Mouse (Mus musculus) cerebellum, adult 8-10 months (tissue): ENCODE data around the gene Spint1.
A peak's percentile ranks its signal among the peaks of the same experiment; 100 is the strongest.

Experiments used
- DNase-seq: peaks from one replicate; pipeline ENCODE4 v3.0.0; 2022

The Spint1 gene

DNA sequence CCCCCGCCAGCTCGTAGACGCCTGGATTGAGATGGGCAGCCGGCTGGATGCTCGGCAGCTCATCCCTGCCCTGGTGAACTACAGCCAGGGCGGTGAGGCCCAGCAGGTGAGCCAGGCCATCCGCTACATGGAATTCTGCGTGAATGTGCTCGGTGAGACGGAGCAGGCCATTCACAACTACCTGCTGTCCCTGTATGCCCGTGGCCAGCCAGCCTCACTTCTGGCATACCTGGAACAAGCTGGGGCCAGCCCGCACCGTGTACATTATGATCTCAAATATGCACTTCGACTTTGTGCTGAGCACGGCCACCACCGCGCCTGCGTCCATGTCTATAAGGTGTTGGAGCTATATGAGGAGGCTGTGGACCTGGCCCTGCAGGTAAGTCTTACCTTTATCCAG, 57.2 kb downstream of the Spint1 start:
- peak; percentile 49 for DNase-seq

DNA sequence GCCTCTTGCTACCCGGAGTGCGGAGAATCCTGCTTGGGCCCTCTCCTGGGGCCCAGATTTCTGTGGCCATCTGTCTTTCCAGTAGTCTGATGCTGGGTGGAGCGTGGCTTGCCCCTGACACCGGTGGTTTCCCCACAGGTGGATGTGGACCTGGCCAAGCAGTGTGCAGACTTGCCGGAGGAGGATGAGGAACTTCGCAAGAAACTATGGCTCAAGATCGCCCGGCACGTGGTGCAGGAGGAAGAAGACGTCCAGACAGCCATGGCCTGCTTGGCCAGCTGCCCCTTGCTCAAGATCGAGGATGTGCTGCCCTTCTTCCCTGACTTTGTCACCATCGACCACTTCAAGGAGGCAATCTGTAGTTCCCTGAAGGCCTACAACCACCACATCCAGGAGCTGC, 59.6 kb downstream of the Spint1 start:
- DNase-seq = no peak

DNA sequence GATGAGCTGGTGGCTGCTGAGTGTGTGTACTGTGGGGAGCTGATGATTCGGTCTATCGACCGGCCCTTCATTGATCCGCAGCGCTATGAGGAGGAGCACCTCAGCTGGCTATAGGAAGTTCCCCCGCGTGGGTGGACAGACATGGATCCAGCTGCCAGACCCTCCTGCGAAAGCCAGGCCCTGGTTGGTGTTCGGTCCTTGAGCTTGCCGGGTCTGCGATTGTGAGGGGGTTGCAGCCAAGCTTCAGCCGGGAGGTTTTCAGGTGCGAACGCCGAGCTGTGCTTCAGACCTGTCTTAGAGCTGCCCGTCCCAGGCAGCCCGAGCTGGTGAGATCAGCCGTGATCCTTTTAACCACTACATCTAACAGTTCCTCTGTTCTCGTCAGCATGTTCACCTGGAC, 60.3 kb downstream of the Spint1 start:
- DNase-seq = no peak

DNA sequence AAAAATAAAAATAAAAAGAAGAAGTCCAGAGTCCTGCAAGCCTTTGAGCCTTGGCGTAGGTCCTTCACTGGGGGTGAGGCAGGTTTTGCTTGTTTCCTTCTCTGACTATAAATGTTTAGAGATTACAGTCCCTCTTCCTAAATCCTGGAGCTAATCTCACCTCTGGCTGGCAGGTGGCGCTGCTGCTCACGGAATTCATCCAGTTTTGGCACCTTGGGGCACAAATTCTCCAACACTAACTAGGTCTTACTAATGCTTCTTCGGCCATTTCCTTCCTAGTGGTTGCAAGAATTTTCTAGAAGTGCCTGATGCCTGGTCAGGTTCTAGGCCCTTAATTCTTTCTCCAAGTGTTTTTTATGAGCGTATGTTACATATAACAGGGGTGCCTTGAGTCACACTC, 61.2 kb downstream of the Spint1 start:
- peak; percentile 75 for DNase-seq

DNA sequence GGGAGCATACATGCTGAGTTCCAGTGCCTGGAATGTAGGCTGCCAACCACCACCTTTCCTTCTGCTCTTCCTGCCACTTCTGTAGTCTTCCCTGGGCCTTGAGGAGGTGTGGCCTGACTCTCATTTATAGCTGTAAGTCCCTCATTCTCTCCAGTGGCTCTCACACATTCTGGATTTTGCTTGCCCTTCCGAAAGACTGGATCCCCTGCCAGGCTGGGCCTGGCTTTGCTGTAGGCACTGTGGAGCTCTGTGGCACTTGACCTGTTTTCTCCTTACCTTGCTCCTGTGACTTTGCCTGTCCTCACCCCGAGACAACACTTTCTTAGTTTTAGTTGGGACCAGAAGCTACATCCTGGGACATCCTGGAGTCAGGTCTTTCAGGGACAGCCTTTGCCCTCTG, 61.7 kb downstream of the Spint1 start:
- no peak for DNase-seq
